27 mouse cellular contexts compared by ENCODE assay signal in the genomic region with DNA sequence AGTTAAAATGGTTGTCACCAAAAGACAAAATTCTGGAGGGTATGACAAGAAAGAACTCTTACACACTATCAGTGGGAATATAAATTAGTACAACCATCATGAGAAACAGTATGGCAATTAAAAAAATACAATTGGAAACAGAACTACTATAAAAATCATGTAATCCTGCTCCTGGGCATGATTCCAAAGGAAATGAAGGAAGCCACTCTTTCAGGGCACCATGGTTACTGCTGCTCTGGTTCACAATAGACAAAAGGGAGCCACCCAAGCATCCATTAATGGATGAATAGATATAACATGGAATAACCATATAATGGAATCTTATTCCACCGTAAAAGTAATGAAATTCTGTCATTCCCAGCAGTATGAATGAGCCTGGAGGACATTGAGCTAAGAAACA. TPM values are rescaled to one million over a fixed set of nuclear protein-coding genes. Genes with fewer than 3 reads are reported as not detected.
DNase-seq lines count a peak whose midpoint lies in the region; ATAC-seq and TF ChIP-seq lines count a peak whose summit lies in the region.
"Had no signal": no experiment of that assay in that cellular context is flagged by ENCODE, and none has a peak within 500 bp of the region (broad histone marks: within the 10 kb centered on the region; RNA-seq: fewer than 3 reads in every experiment).

No protein-coding gene starts in this region.

- no peaks in the 10 kb centered on the region for H3K4me1 ChIP-seq in forebrain, postnatal 0 days (ENCODE audit: insufficient read depth)
- H3K4me1 ChIP-seq in forebrain, embryonic 15.5 days = no peaks in the 10 kb centered on the region
- H3K4me1 ChIP-seq in midbrain, postnatal 0 days (ENCODE audit: insufficient read depth, low read length) = no peaks in the 10 kb centered on the region
- no peaks in the 10 kb centered on the region for H3K4me1 ChIP-seq in midbrain, embryonic 10.5 days
- H3K4me1 ChIP-seq: forebrain, embryonic 10.5 days; hindbrain, embryonic 10.5 days; hindbrain, embryonic 13.5 days had no signal

- WGBS in forebrain, postnatal 0 days = 13% methylated on average over 1 of the region's 1 CpGs
- WGBS in forebrain, embryonic 15.5 days = 12% methylated on average over 1 of the region's 1 CpGs
- 15% methylated on average over 1 of the region's 1 CpGs for WGBS in midbrain, postnatal 0 days
- 69% methylated on average over 1 of the region's 1 CpGs for WGBS in midbrain, embryonic 10.5 days

- DNase-seq in forebrain, postnatal 0 days = no peak
- DNase-seq in midbrain, postnatal 0 days (ENCODE audit: low spot score) = peak; percentile 24
- no peak for DNase-seq in midbrain, embryonic 10.5 days (ENCODE audit: low spot score)
- DNase-seq in adipocyte (ENCODE audit: low spot score) = peak; percentile 29
- peak; percentile 80 for DNase-seq in retina, postnatal 1 day
- no peak for DNase-seq in heart, postnatal 36 days
- DNase-seq in cerebellum, postnatal 36 days = no peak
- DNase-seq: adrenal gland, adult 2 months; adrenal gland, postnatal 14 days; B cell, adult 2 months; cerebellum, adult 11-12 months; cerebellum, adult 8-10 months; cerebellum, postnatal 10 days; gastrocnemius, adult 2 months; gastrocnemius, postnatal 14 days; heart, adult 11 months; kidney, adult 11 months had no signal

- H3K36me3 ChIP-seq in forebrain, postnatal 0 days (ENCODE audit: insufficient read depth) = no peaks in the 10 kb centered on the region
- H3K36me3 ChIP-seq in forebrain, embryonic 15.5 days = no peaks in the 10 kb centered on the region
- H3K36me3 ChIP-seq in midbrain, postnatal 0 days (ENCODE audit: insufficient read depth, low read length) = no peaks in the 10 kb centered on the region
- H3K36me3 ChIP-seq in midbrain, embryonic 10.5 days = no peaks in the 10 kb centered on the region
- H3K36me3 ChIP-seq: forebrain, embryonic 10.5 days; G1E; hindbrain, embryonic 10.5 days; hindbrain, embryonic 13.5 days had no signal

- H3K9me3 ChIP-seq in forebrain, postnatal 0 days (ENCODE audit: low read length) = no peaks in the 10 kb centered on the region
- no peaks in the 10 kb centered on the region for H3K9me3 ChIP-seq in forebrain, embryonic 15.5 days
- H3K9me3 ChIP-seq in midbrain, postnatal 0 days (ENCODE audit: low read length) = no peaks in the 10 kb centered on the region
- H3K9me3 ChIP-seq in midbrain, embryonic 10.5 days (replicated peaks) = no peaks in the 10 kb centered on the region
- H3K9me3 ChIP-seq: forebrain, embryonic 10.5 days; G1E; hindbrain, embryonic 10.5 days; hindbrain, embryonic 13.5 days had no signal

- H3K9ac ChIP-seq in forebrain, postnatal 0 days = no peak overlapping the region
- no peak overlapping the region for H3K9ac ChIP-seq in forebrain, embryonic 15.5 days (replicated peaks)
- H3K9ac ChIP-seq in midbrain, postnatal 0 days (replicated peaks; ENCODE audit: low read length, poor library complexity, severe bottlenecking) = no peak overlapping the region
- H3K9ac ChIP-seq: hindbrain, embryonic 13.5 days had no signal

- H3K27ac ChIP-seq in forebrain, postnatal 0 days (ENCODE audit: low read depth, low read length) = no peak overlapping the region
- H3K27ac ChIP-seq in forebrain, embryonic 15.5 days (replicated peaks) = no peak overlapping the region
- H3K27ac ChIP-seq in midbrain, postnatal 0 days (ENCODE audit: low read depth, low read length) = no peak overlapping the region
- H3K27ac ChIP-seq in midbrain, embryonic 10.5 days (replicated peaks) = no peak overlapping the region
- H3K27ac ChIP-seq: forebrain, embryonic 10.5 days; gastrocnemius, adult 2 months; hindbrain, embryonic 10.5 days; hindbrain, embryonic 13.5 days had no signal

- ATAC-seq in forebrain, postnatal 0 days = peak; percentile 43; the same call in 1 of the 2 replicates
- ATAC-seq in forebrain, embryonic 15.5 days (replicated peaks) = no peak
- no peak for ATAC-seq in midbrain, postnatal 0 days (ENCODE audit: low FRiP score)
- ATAC-seq: forebrain, embryonic 16.5 days; hindbrain, embryonic 16.5 days; inflammation-experienced regulatory T-cells, adult 6 months had no signal

- TF ChIP-seq CTCF in forebrain, postnatal 0 days (IDR thresholded peaks at IDR 0.05; ENCODE audit: low read depth) = no peak
- no peak for TF ChIP-seq CTCF in midbrain, postnatal 0 days (IDR thresholded peaks at IDR 0.05)

- H3K4me2 ChIP-seq in forebrain, postnatal 0 days (ENCODE audit: low read depth) = no peak overlapping the region
- no peak overlapping the region for H3K4me2 ChIP-seq in forebrain, embryonic 15.5 days (replicated peaks)
- no peak overlapping the region for H3K4me2 ChIP-seq in midbrain, postnatal 0 days (ENCODE audit: low read depth, low read length, poor library complexity, severe bottlenecking)
- H3K4me2 ChIP-seq: heart, embryonic 11.5 days; hindbrain, embryonic 13.5 days had no signal

- H3K4me3 ChIP-seq in forebrain, postnatal 0 days (ENCODE audit: low read depth, low read length) = no peak overlapping the region
- no peak overlapping the region for H3K4me3 ChIP-seq in forebrain, embryonic 15.5 days
- H3K4me3 ChIP-seq in midbrain, postnatal 0 days (ENCODE audit: low read depth, low read length) = no peak overlapping the region
- no peak overlapping the region for H3K4me3 ChIP-seq in midbrain, embryonic 10.5 days
- H3K4me3 ChIP-seq: forebrain, embryonic 10.5 days; gastrocnemius, adult 2 months; hindbrain, embryonic 10.5 days; hindbrain, embryonic 13.5 days had no signal

- H3K27me3 ChIP-seq in forebrain, postnatal 0 days (ENCODE audit: insufficient read depth, low read length) = no peaks in the 10 kb centered on the region
- no peaks in the 10 kb centered on the region for H3K27me3 ChIP-seq in forebrain, embryonic 15.5 days
- H3K27me3 ChIP-seq in midbrain, postnatal 0 days (ENCODE audit: insufficient read depth, low read length) = peaks cover 3% of the 10 kb centered on the region; the same call in 1 of the 2 replicates
- peaks cover 20% of the 10 kb centered on the region for H3K27me3 ChIP-seq in midbrain, embryonic 10.5 days (ENCODE audit: low read depth, poor library complexity, severe bottlenecking)
- H3K27me3 ChIP-seq: CH12.LX had no signal

- intact Hi-C loops in heart, postnatal 36 days (cut with DNase I) = loop anchor here (10.0 kb wide), 1 partner anchor 505 kb away; no protein-coding TSS in a partner anchor

RNA-seq across cellular contexts. Expression of gene Gpr176, which starts 6.5 kb away (rescaled TPM):
- total RNA-seq in forebrain, postnatal 0 days (2014; rRNA removed) = 8.8 and 11.0 TPM in 2 replicates
- polyA plus RNA-seq in forebrain, postnatal 0 days (2015; fragmentation: Nextera tagmentation; extraction: Ambion mirVana) = 6.3 and 8.3 TPM in 2 replicates
- polyA plus RNA-seq in forebrain, embryonic 15.5 days (2015; fragmentation: Nextera tagmentation; extraction: Ambion mirVana) = 4.0 and 5.2 TPM in 2 replicates
- 13.1 and 15.1 TPM in 2 replicates for total RNA-seq in midbrain, postnatal 0 days (2014; rRNA removed)
- polyA plus RNA-seq in midbrain, postnatal 0 days (2015; fragmentation: Nextera tagmentation; extraction: Ambion mirVana) = 9.0 and 9.3 TPM in 2 replicates
- polyA plus RNA-seq in midbrain, embryonic 10.5 days (2016; fragmentation: Nextera tagmentation; extraction: Ambion mirVana) = 0.16 and 0.32 TPM in 2 replicates
- total RNA-seq in heart, postnatal 36 days (2021) = under 1 TPM; 0.14 to 0.17 TPM
- total RNA-seq: CH12.LX had no signal
- polyA plus RNA-seq: G1E; heart, embryonic 11.5 days had no signal

RNA-seq across cellular contexts. Expression of gene Eif2ak4, which starts 8.7 kb away (rescaled TPM):
- total RNA-seq in forebrain, postnatal 0 days (2014; rRNA removed) = 13.7 and 16.4 TPM in 2 replicates
- polyA plus RNA-seq in forebrain, postnatal 0 days (2015; fragmentation: Nextera tagmentation; extraction: Ambion mirVana) = 5.1 and 6.2 TPM in 2 replicates
- polyA plus RNA-seq in forebrain, embryonic 15.5 days (2015; fragmentation: Nextera tagmentation; extraction: Ambion mirVana) = 8.1 and 9.5 TPM in 2 replicates
- total RNA-seq in midbrain, postnatal 0 days (2014; rRNA removed) = 17.2 TPM in 2 replicates
- 7.6 and 8.5 TPM in 2 replicates for polyA plus RNA-seq in midbrain, postnatal 0 days (2015; fragmentation: Nextera tagmentation; extraction: Ambion mirVana)
- 10.6 and 10.7 TPM in 2 replicates for polyA plus RNA-seq in midbrain, embryonic 10.5 days (2016; fragmentation: Nextera tagmentation; extraction: Ambion mirVana)
- total RNA-seq in heart, postnatal 36 days (2021) = 1 to 10 TPM; 4.8 to 6.5 TPM

Comparison
In these comparisons a context has a peak if more than half of its experiments do, and no peak if none do; other contexts are left out.
1. DNase-seq: peak in midbrain, postnatal 0 days (single experiment), adipocyte (single experiment) and retina, postnatal 1 day (single experiment); none in forebrain, postnatal 0 days (single experiment), midbrain, embryonic 10.5 days (single experiment), heart, postnatal 36 days (0 of 2) and cerebellum, postnatal 36 days (0 of 2).